Mouse (Mus musculus) stomach, embryonic 14.5 days (tissue): Measurements from ENCODE around the gene Disc1. TPM values are rescaled to one million over a fixed set of nuclear protein-coding genes. Genes with fewer than 3 reads are reported as not detected.

Experiments used
- ATAC-seq: fragments of 200-750 bp; cut with Nextera tagmentation; 2 replicates; pipeline ENCODE4 v1.8.0; 2017; ENCODE audit warnings: low read depth, moderate TSS enrichment; ENCODE audit not compliant: insufficient number of reproducible peaks, insufficient read depth, low FRiP score
- H3K27ac ChIP-seq: fragments of 300-500 bp; sonication (generic); 2 replicates; pipeline ENCODE4 v1.5.1; 2014; ENCODE audit warnings: mild to moderate bottlenecking, low read length, moderate library complexity, mixed read lengths
- H3K27me3 ChIP-seq: fragments of 300-500 bp; sonication (generic); 2 replicates; pipeline ENCODE4 v1.6.1; 2014; ENCODE audit warnings: low read length, control low read depth, mixed read lengths; ENCODE audit not compliant: control insufficient read depth, insufficient read depth
- H3K36me3 ChIP-seq: fragments of 300-500 bp; sonication (generic); 2 replicates; pipeline ENCODE4 v1.6.1; 2014; ENCODE audit warnings: mild to moderate bottlenecking, control low read depth, low read length, moderate library complexity, mixed read lengths; ENCODE audit not compliant: control insufficient read depth, insufficient read depth
- H3K4me1 ChIP-seq: fragments of 300-500 bp; sonication (generic); 2 replicates; pipeline ENCODE4 v1.6.1; 2014; ENCODE audit warnings: low read length, control low read depth, mixed read lengths; ENCODE audit not compliant: control insufficient read depth, insufficient read depth
- H3K4me2 ChIP-seq: fragments of 300-500 bp; sonication (generic); replicated peaks from 2 replicates; pipeline ENCODE4 v1.6.1; 2014; ENCODE audit warnings: low read depth, low read length, control low read depth
- H3K4me3 ChIP-seq: fragments of 300-500 bp; sonication (generic); 2 replicates; pipeline ENCODE4 v1.5.1; 2014; ENCODE audit warnings: low read depth, low read length, control low read depth
- H3K9ac ChIP-seq: fragments of 300-500 bp; sonication (generic); replicated peaks from 2 replicates; pipeline ENCODE4 v1.6.1; 2014; ENCODE audit warnings: low read depth, mild to moderate bottlenecking, control low read depth, low read length, moderate library complexity, mixed read lengths
- H3K9me3 ChIP-seq: fragments of 300-500 bp; sonication (generic); 2 replicates; pipeline ENCODE4 v1.6.1; 2016; ENCODE audit warnings: low read depth, low read length, control low read depth; ENCODE audit not compliant: control insufficient read depth
- WGBS: fragments of 180-500 bp; shearing (Covaris S2); extraction: QIAGEN DNeasy Blood & Tissue Kit; methylation state at CpG from one replicate; pipeline ENCODE4 v1.1.7; 2014; 5-methylcytosine and 5-hydroxymethylcytosine counted together
- polyA plus RNA-seq: library from polyadenylated mRNA; unstranded; fragments of >200 nt; fragmentation: Nextera tagmentation; extraction: Ambion mirVana; gene quantifications from 2 replicates; pipeline ENCODE4 v1.2.1, GENCODE M21; 2014

The Disc1 gene
- polyA plus RNA-seq, 1 experiment from 2014 or later, result 3.0 TPM

GRCm38 (mm10) chr8:125271357-125271756 is 217.4 kb downstream of the Disc1 start:
- WGBS, result 56% methylated on average over 5 of the region's 5 CpGs
- Histone ChIP-seq H3K4me1 (no peaks in the 10 kb centered on the region), H3K9me3 (no peaks in the 10 kb centered on the region), H3K36me3 (no peaks in the 10 kb centered on the region), H3K4me3 (no peak overlapping the region), H3K9ac (no peak overlapping the region), H3K27ac (0 out of 2 replicates have a peak overlapping the region, but pooled peaks have one; percentile 16), H3K27me3 (no peaks in the 10 kb centered on the region), H3K4me2 (no peak overlapping the region)
- ATAC-seq, result no peak

GRCm38 (mm10) chr8:125272089-125272866 is 218.3 kb downstream of the Disc1 start:
- 52% methylated on average over 13 of the region's 13 CpGs for WGBS
- H3K27ac ChIP-seq, result no peak overlapping the region
- ATAC-seq, result no peak

GRCm38 (mm10) chr8:125277071-125277682 is 223.2 kb downstream of the Disc1 start:
- H3K27ac ChIP-seq, result no peak overlapping the region
- no peak overlapping the region for H3K4me2 ChIP-seq
- no peaks in the 10 kb centered on the region for H3K36me3 ChIP-seq
- 23% methylated on average over 11 of the region's 11 CpGs for WGBS
- peaks cover 3% of the 10 kb centered on the region; the same call in 1 of the 2 replicates for H3K4me1 ChIP-seq
- no peaks in the 10 kb centered on the region for H3K9me3 ChIP-seq
- no peak for ATAC-seq
- no peak overlapping the region for H3K9ac ChIP-seq
- H3K27me3 ChIP-seq, result no peaks in the 10 kb centered on the region
- no peak overlapping the region for H3K4me3 ChIP-seq

More at GRCm38 (mm10) chr8:125272089-125272866, 218.3 kb downstream of the Disc1 start:
- no peaks in the 10 kb centered on the region for H3K4me1 ChIP-seq
- H3K9ac ChIP-seq, result no peak overlapping the region
- H3K4me3 ChIP-seq, result no peak overlapping the region
- H3K27me3 ChIP-seq, result no peaks in the 10 kb centered on the region
- no peaks in the 10 kb centered on the region for H3K36me3 ChIP-seq
- no peaks in the 10 kb centered on the region for H3K9me3 ChIP-seq
- H3K4me2 ChIP-seq, result no peak overlapping the region

GRCm38 (mm10) chr8:125279156-125279555 is 225.2 kb downstream of the Disc1 start:
- no peak overlapping the region for H3K9ac ChIP-seq
- H3K27ac ChIP-seq, result no peak overlapping the region
- H3K9me3 ChIP-seq, result no peaks in the 10 kb centered on the region
- no peaks in the 10 kb centered on the region for H3K36me3 ChIP-seq
- no peak for ATAC-seq
- no peak overlapping the region for H3K4me3 ChIP-seq
- H3K27me3 ChIP-seq, result no peaks in the 10 kb centered on the region
- 86% methylated on average over 2 of the region's 2 CpGs for WGBS
- H3K4me2 ChIP-seq, result no peak overlapping the region
- H3K4me1 ChIP-seq, result peaks cover 9% of the 10 kb centered on the region

- 78% methylated on average over 4 of the region's 4 CpGs for WGBS
- Histone ChIP-seq H3K9me3 (no peaks in the 10 kb centered on the region), H3K4me1 (peaks cover 9% of the 10 kb centered on the region), H3K4me2 (no peak overlapping the region), H3K27ac (no peak overlapping the region), H3K4me3 (no peak overlapping the region), H3K36me3 (no peaks in the 10 kb centered on the region), H3K27me3 (no peaks in the 10 kb centered on the region), H3K9ac (no peak overlapping the region)
- no peak for ATAC-seq
Observed at GRCm38 (mm10) chr8:125279892-125280291, 225.9 kb downstream of the Disc1 start.

- Histone ChIP-seq H3K4me1 (peaks cover 11% of the 10 kb centered on the region), H3K4me2 (no peak overlapping the region), H3K4me3 (no peak overlapping the region), H3K36me3 (no peaks in the 10 kb centered on the region), H3K9ac (no peak overlapping the region), H3K9me3 (no peaks in the 10 kb centered on the region), H3K27me3 (no peaks in the 10 kb centered on the region), H3K27ac (no peak overlapping the region)
- WGBS, result 21% methylated on average over 7 of the region's 7 CpGs
- ATAC-seq, result 0 out of 2 replicates have a peak, but pooled peaks have one; percentile 46
Observed at GRCm38 (mm10) chr8:125282531-125282930, 228.5 kb downstream of the Disc1 start.

GRCm38 (mm10) chr8:125283542-125283941 is 229.5 kb downstream of the Disc1 start:
- no peak overlapping the region for H3K9ac ChIP-seq
- no peak overlapping the region for H3K4me2 ChIP-seq
- H3K27ac ChIP-seq, result no peak overlapping the region
- no peaks in the 10 kb centered on the region for H3K36me3 ChIP-seq
- no peak overlapping the region for H3K4me3 ChIP-seq
- no peaks in the 10 kb centered on the region for H3K27me3 ChIP-seq
- H3K9me3 ChIP-seq, result no peaks in the 10 kb centered on the region
- ATAC-seq, result no peak
- WGBS, result 51% methylated on average over 6 of the region's 6 CpGs
- peaks cover 13% of the 10 kb centered on the region for H3K4me1 ChIP-seq

GRCm38 (mm10) chr8:125284875-125285274 is 230.9 kb downstream of the Disc1 start:
- Histone ChIP-seq H3K4me2 (no peak overlapping the region), H3K9ac (no peak overlapping the region), H3K4me1 (peaks cover 13% of the 10 kb centered on the region), H3K27me3 (no peaks in the 10 kb centered on the region), H3K36me3 (no peaks in the 10 kb centered on the region), H3K27ac (no peak overlapping the region), H3K4me3 (no peak overlapping the region), H3K9me3 (no peaks in the 10 kb centered on the region)
- WGBS, result 55% methylated on average over 4 of the region's 4 CpGs
- ATAC-seq, result no peak
